Mouse (Mus musculus): ENCODE data around the gene AU021092. TPM values are rescaled to one million over a fixed set of nuclear protein-coding genes. Genes with fewer than 3 reads are reported as not detected.

AU021092 gene
- polyA plus RNA-seq, 1 experiment from 2014 or later: 2.0 TPM

Small RNAs within 50 kb of the gene (microRNA-seq; reads per million reads assigned to microRNA genes)
- gene Gm23689 (ENCODE audit: borderline number of aligned reads) (not detected), gene Gm26095 (ENCODE audit: borderline number of aligned reads) (not detected), gene Mir6364 (ENCODE audit: borderline number of aligned reads) (not detected)

Other genes starting within 250 kb of the AU021092 start
- not detected in 2 replicates for gene Sept12, start 224.4 kb downstream of the AU021092 start, polyA plus RNA-seq (2014; fragmentation: Nextera tagmentation; extraction: Ambion mirVana)
- 1.5 and 2.2 TPM in 2 replicates for gene Smim22, start 215.0 kb downstream of the AU021092 start, polyA plus RNA-seq (2014; fragmentation: Nextera tagmentation; extraction: Ambion mirVana)
- gene Rogdi, start 208.7 kb downstream of the AU021092 start, polyA plus RNA-seq (2014; fragmentation: Nextera tagmentation; extraction: Ambion mirVana): 56.5 and 60.2 TPM in 2 replicates
- 131 and 140 TPM in 2 replicates for gene Glyr1, start 172.4 kb downstream of the AU021092 start, polyA plus RNA-seq (2014; fragmentation: Nextera tagmentation; extraction: Ambion mirVana)
- gene Ubn1, start 172.2 kb downstream of the AU021092 start, polyA plus RNA-seq (2014; fragmentation: Nextera tagmentation; extraction: Ambion mirVana): 21.0 and 21.5 TPM in 2 replicates
- gene Ppl, start 89.9 kb downstream of the AU021092 start, polyA plus RNA-seq (2014; fragmentation: Nextera tagmentation; extraction: Ambion mirVana): 1.6 and 2.0 TPM in 2 replicates
- 0.07 and 0.08 TPM in 2 replicates for gene Sec14l5, start 75.2 kb downstream of the AU021092 start, polyA plus RNA-seq (2014; fragmentation: Nextera tagmentation; extraction: Ambion mirVana)
- gene Nagpa, start 18.3 kb downstream of the AU021092 start, polyA plus RNA-seq (2014; fragmentation: Nextera tagmentation; extraction: Ambion mirVana): 10.7 and 13.6 TPM in 2 replicates
- 22.6 and 26.1 TPM in 2 replicates for gene Alg1, start 11.3 kb upstream of the AU021092 start, polyA plus RNA-seq (2014; fragmentation: Nextera tagmentation; extraction: Ambion mirVana)
- gene Eef2kmt, start 33.7 kb upstream of the AU021092 start, polyA plus RNA-seq (2014; fragmentation: Nextera tagmentation; extraction: Ambion mirVana): 13.3 and 15.6 TPM in 2 replicates

Data from embryonic facial prominence, embryonic 11.5 days (tissue).